Mouse (Mus musculus) forebrain, embryonic 16.5 days (tissue): Measurements from ENCODE around the gene Fgf23. TPM values are rescaled to one million over a fixed set of nuclear protein-coding genes. Genes with fewer than 3 reads are reported as not detected.

Experiments
- polyA plus RNA-seq: library from polyadenylated mRNA; unstranded; fragments of >200 nt; fragmentation: Nextera tagmentation; extraction: Ambion mirVana; gene quantifications from 2 replicates; pipeline ENCODE4 v1.2.1, GENCODE M21; 2015

The Fgf23 gene
- polyA plus RNA-seq, 1 experiment from 2014 or later = 0.19 TPM

Other genes starting within 250 kb of the Fgf23 start
- gene Ndufa9, start 223.8 kb upstream of the Fgf23 start, polyA plus RNA-seq = 177 and 190 TPM in 2 replicates
- gene Akap3, start 219.8 kb upstream of the Fgf23 start, polyA plus RNA-seq = 0.06 TPM in 1 of 2 replicates, not detected in the other
- gene Dyrk4, start 151.1 kb upstream of the Fgf23 start, polyA plus RNA-seq = 0.11 TPM in 1 of 2 replicates, not detected in the other
- gene Rad51ap1, start 133.3 kb upstream of the Fgf23 start, polyA plus RNA-seq = 29.5 and 29.9 TPM in 2 replicates
- 36.6 and 37.4 TPM in 2 replicates for gene D6Wsu163e, start 132.9 kb upstream of the Fgf23 start, polyA plus RNA-seq
- not detected in 2 replicates for gene Fgf6, start 57.3 kb upstream of the Fgf23 start, polyA plus RNA-seq
- 8.2 and 9.2 TPM in 2 replicates for gene Tigar, start 36.7 kb downstream of the Fgf23 start, polyA plus RNA-seq
- 1,169 and 1,368 TPM in 2 replicates for gene Ccnd2, start 79.3 kb downstream of the Fgf23 start, polyA plus RNA-seq